Mouse (Mus musculus): ENCODE data around the gene Fkrp.
A peak's percentile ranks its signal among the peaks of the same experiment; 100 is the strongest.

Gene Fkrp

GRCm38 (mm10) chr7:16830449-16830848 is 13.9 kb upstream of the Fkrp start:
- peak in 1 of 2 experiments; percentile 30 for DNase-seq

GRCm38 (mm10) chr7:16827274-16827673 is 10.7 kb upstream of the Fkrp start:
- no peak for DNase-seq

- DNase-seq = no peak
These were observed 10.0 kb upstream of the Fkrp start for GRCm38 (mm10) chr7:16826571-16826970.

GRCm38 (mm10) chr7:16825785-16826184 is 9.3 kb upstream of the Fkrp start:
- DNase-seq = no peak

GRCm38 (mm10) chr7:16823734-16824133 is 7.2 kb upstream of the Fkrp start:
- no peak for DNase-seq

GRCm38 (mm10) chr7:16821669-16822101 is 5.2 kb upstream of the Fkrp start:
- no peak for DNase-seq

- no peak for DNase-seq
These were observed 4.6 kb upstream of the Fkrp start for GRCm38 (mm10) chr7:16821091-16821490.

- no peak for DNase-seq
These were observed 3.8 kb upstream of the Fkrp start for GRCm38 (mm10) chr7:16820271-16820763.

GRCm38 (mm10) chr7:16819794-16820193 is 3.3 kb upstream of the Fkrp start:
- DNase-seq = no peak

- DNase-seq = no peak
These were observed 1.2 kb upstream of the Fkrp start for GRCm38 (mm10) chr7:16817693-16818092.

GRCm38 (mm10) chr7:16816078-16816474 is 456 bp downstream of the Fkrp start:
- DNase-seq = peak; percentile 55 to 63

- peak in 1 of 2 experiments; percentile 25 for DNase-seq
These were observed 1.1 kb downstream of the Fkrp start, which contains the start of gene Strn4 for GRCm38 (mm10) chr7:16815351-16815941. TSS of gene Strn4 (plus strand) at chr7:16815889.

GRCm38 (mm10) chr7:16812505-16812904 is 4.0 kb downstream of the Fkrp start:
- no peak for DNase-seq

GRCm38 (mm10) chr7:16811649-16812070 is 4.9 kb downstream of the Fkrp start:
- DNase-seq = no peak

- DNase-seq = no peak
These were observed 5.4 kb downstream of the Fkrp start for GRCm38 (mm10) chr7:16810920-16811648.

GRCm38 (mm10) chr7:16810399-16810919 is 6.1 kb downstream of the Fkrp start:
- no peak for DNase-seq

- DNase-seq = peak; percentile 47 to 73
These were observed 6.8 kb downstream of the Fkrp start for GRCm38 (mm10) chr7:16809739-16810138.

GRCm38 (mm10) chr7:16808647-16809046 is 7.9 kb downstream of the Fkrp start:
- no peak for DNase-seq

GRCm38 (mm10) chr7:16807936-16808335 is 8.6 kb downstream of the Fkrp start:
- no peak for DNase-seq

- DNase-seq = no peak
These were observed 12.0 kb downstream of the Fkrp start for GRCm38 (mm10) chr7:16804409-16805028.

- DNase-seq = no peak
These were observed 21.6 kb downstream of the Fkrp start for GRCm38 (mm10) chr7:16794886-16795285.

- no peak for DNase-seq
These were observed 23.4 kb downstream of the Fkrp start for GRCm38 (mm10) chr7:16793010-16793725.

GRCm38 (mm10) chr7:16792316-16792715 is 24.2 kb downstream of the Fkrp start:
- DNase-seq = no peak
